Mouse (Mus musculus) lung, postnatal 0 days (tissue): ENCODE data around the gene G6pdx. TPM values are rescaled to one million over a fixed set of nuclear protein-coding genes. Genes with fewer than 3 reads are reported as not detected.

Source experiments
- ATAC-seq: fragments of 200-750 bp; cut with Nextera tagmentation; 2 replicates; pipeline ENCODE4 v1.8.0; 2017; ENCODE audit warnings: moderate library complexity
- DNase-seq: peaks from one replicate; pipeline ENCODE4 v3.0.0-alpha.2; 2016; ENCODE audit warnings: low spot score
- H3K27ac ChIP-seq: fragments of 300-500 bp; sonication (generic); 2 replicates; pipeline ENCODE4 v1.5.1; 2014; ENCODE audit warnings: antibody characterized with exemption, mild to moderate bottlenecking, low read length, mixed read lengths
- H3K27me3 ChIP-seq: fragments of 300-500 bp; sonication (generic); replicated peaks from 2 replicates; pipeline ENCODE4 v1.6.1; 2014; ENCODE audit warnings: low read length, mixed read lengths; ENCODE audit not compliant: insufficient read depth
- H3K36me3 ChIP-seq: fragments of 300-500 bp; sonication (generic); 2 replicates; pipeline ENCODE4 v1.6.1; 2014; ENCODE audit warnings: low read length, mixed read lengths; ENCODE audit not compliant: insufficient read depth
- H3K4me1 ChIP-seq: fragments of 300-500 bp; sonication (generic); 2 replicates; pipeline ENCODE4 v1.6.1; 2014; ENCODE audit warnings: antibody characterized with exemption, low read depth, low read length, mixed read lengths; ENCODE audit not compliant: insufficient read depth
- H3K4me2 ChIP-seq: fragments of 300-500 bp; sonication (generic); replicated peaks from 2 replicates; pipeline ENCODE4 v1.6.1; 2014; ENCODE audit warnings: low read depth, mild to moderate bottlenecking, low read length, moderate library complexity, mixed read lengths
- H3K4me3 ChIP-seq: fragments of 300-500 bp; sonication (generic); 2 replicates; pipeline ENCODE4 v1.5.1; 2014; ENCODE audit warnings: low read depth, low read length
- H3K9ac ChIP-seq: fragments of 300-500 bp; sonication (generic); replicated peaks from 2 replicates; pipeline ENCODE4 v1.6.1; 2014; ENCODE audit warnings: low read depth, mild to moderate bottlenecking
- H3K9me3 ChIP-seq: fragments of 300-500 bp; sonication (generic); 2 replicates; pipeline ENCODE4 v1.6.1; 2016; ENCODE audit warnings: low read length, mixed read lengths
- CTCF ChIP-seq: IDR thresholded peaks from 2 replicates; pipeline ENCODE4 v1.5.1; 2016; ENCODE audit warnings: antibody characterized with exemption, mild to moderate bottlenecking
- EP300 ChIP-seq: IDR thresholded peaks from 2 replicates; pipeline ENCODE4 v1.6.1; 2016; ENCODE audit warnings: antibody characterized with exemption, mild to moderate bottlenecking, control low read depth
- WGBS: fragments of 180-500 bp; shearing (Covaris S2); extraction: QIAGEN DNeasy Blood & Tissue Kit; methylation state at CpG from one replicate; pipeline ENCODE4 v1.1.7; 2014; 5-methylcytosine and 5-hydroxymethylcytosine counted together
- polyA plus RNA-seq: library from polyadenylated mRNA; unstranded; fragments of >200 nt; fragmentation: Nextera tagmentation; extraction: Ambion mirVana; gene quantifications from 2 replicates; pipeline ENCODE4 v1.2.1, GENCODE M21; 2015

The G6pdx gene
- polyA plus RNA-seq, 1 experiment from 2014 or later: 27.6 TPM

GRCm38 (mm10) chrX:74392535-74393443, 36.2 kb downstream of the G6pdx start, which contains the start of the genes Fam3a and Ikbkg:
Fam3a (minus strand) TSS chrX:74393272.
Ikbkg (plus strand) TSS chrX:74393290.
- Histone ChIP-seq H3K27ac (peak within 1 kb of the TSS; percentile 93), H3K4me2 (peak within 1 kb of the TSS; percentile 55), H3K27me3 (no peaks in the 10 kb centered on the region), H3K4me3 (peak within 1 kb of the TSS; percentile 46), H3K9ac (peak within 1 kb of the TSS; percentile 66), H3K36me3 (no peaks in the 10 kb centered on the region), H3K4me1 (0 out of 2 replicates have a peak, but pooled peaks cover 3% of the 10 kb centered on the region), H3K9me3 (no peaks in the 10 kb centered on the region)
- peak; percentile 72 for TF ChIP-seq CTCF
- no peak for TF ChIP-seq EP300
- 17% methylated on average over 29 of the region's 30 CpGs for WGBS
- peak; percentile 100 for ATAC-seq
- DNase-seq: peak; percentile 96

DNA sequence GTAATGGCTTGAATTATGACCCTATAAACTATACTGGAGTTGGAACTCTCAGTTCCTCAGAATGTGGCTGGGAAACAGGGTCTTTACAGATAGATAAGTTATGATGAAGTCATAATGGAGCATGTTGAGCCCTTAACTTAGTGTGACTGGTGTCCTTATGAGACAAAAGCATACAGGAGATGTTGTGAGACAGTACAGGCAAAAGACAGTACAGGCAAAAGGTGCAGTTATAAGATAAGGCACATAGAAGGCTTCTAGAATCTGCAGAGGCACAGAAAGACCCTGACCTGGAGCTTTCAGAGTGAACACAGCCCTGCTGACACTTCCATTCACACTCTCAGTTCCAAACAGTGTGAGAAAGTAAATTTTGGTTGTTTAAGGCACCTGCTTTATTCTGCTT, 40.8 kb downstream of the G6pdx start:
- Histone ChIP-seq H3K4me1 (no peaks in the 10 kb centered on the region), H3K9ac (no peak overlapping the region), H3K9me3 (no peaks in the 10 kb centered on the region), H3K27ac (no peak overlapping the region), H3K27me3 (no peaks in the 10 kb centered on the region), H3K36me3 (no peaks in the 10 kb centered on the region), H3K4me3 (no peak overlapping the region), H3K4me2 (no peak overlapping the region)
- TF ChIP-seq EP300 (no peak), CTCF (no peak)
- ATAC-seq (no peak), DNase-seq (no peak)

GRCm38 (mm10) chrX:74384451-74384850, 44.5 kb downstream of the G6pdx start:
- Histone ChIP-seq H3K36me3 (no peaks in the 10 kb centered on the region), H3K4me1 (no peaks in the 10 kb centered on the region), H3K9ac (no peak overlapping the region), H3K4me2 (no peak overlapping the region), H3K4me3 (no peak overlapping the region), H3K27ac (no peak overlapping the region), H3K27me3 (no peaks in the 10 kb centered on the region), H3K9me3 (no peaks in the 10 kb centered on the region)
- DNase-seq (no peak), ATAC-seq (no peak)
- TF ChIP-seq EP300 (no peak), CTCF (no peak)
- WGBS: 78% methylated on average over 2 of the region's 2 CpGs

DNA sequence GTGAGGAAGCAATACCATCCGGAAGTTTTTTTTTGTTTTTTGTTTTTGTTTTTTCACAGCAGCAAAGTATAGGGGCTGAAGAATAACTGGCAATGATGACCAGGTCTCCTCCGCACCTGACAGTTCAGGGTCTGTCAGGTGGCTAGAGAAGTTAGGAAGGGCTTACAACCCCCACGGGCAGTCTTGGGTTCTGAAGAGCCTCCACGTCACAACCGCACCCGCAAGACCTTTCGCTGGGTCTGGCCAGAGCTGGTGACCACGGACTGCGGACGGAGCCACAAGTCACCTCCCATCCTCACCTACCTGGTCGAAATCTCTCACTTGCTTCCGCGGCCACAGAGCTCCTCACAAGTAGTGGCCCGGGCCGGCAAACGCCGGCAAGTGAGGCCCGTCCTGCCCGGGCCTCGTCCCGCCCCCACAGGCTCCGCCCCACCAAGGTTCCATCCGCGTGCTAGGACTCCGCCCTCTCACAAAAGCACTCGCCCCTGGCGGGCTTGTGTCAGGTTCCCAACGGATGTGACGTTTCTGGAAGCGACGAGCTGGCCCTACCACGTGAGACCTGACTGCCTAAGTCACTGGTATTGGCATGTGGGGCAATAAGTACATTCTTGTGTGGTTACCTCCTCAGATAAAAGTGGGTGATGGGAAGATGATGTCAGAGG, 56.0 kb downstream of the G6pdx start, which contains the start of the genes Ubl4a and Slc10a3:
Gene Ubl4a (minus strand): TSS at position 331 of the 662 bp plus-strand sequence.
Gene Slc10a3 (minus strand): TSS at position 462 of the 662 bp plus-strand sequence.
- no peaks in the 10 kb centered on the region for H3K9me3 ChIP-seq
- no peaks in the 10 kb centered on the region for H3K27me3 ChIP-seq
- 13% methylated on average over 32 of the region's 32 CpGs for WGBS
- no peak for TF ChIP-seq CTCF
- TF ChIP-seq EP300: no peak
- no peaks in the 10 kb centered on the region for H3K36me3 ChIP-seq
- peak within 1 kb of the TSS; percentile 45 for H3K4me3 ChIP-seq
- peak within 1 kb of the TSS; percentile 38; the same call in 1 of the 2 replicates for H3K27ac ChIP-seq
- H3K4me2 ChIP-seq: peak within 1 kb of the TSS; percentile 58
- ATAC-seq: peak; percentile 93
- peak within 1 kb of the TSS; percentile 43; the same call in 1 of the 2 replicates for H3K9ac ChIP-seq
- DNase-seq: peak; percentile 96
- H3K4me1 ChIP-seq: no peaks in the 10 kb centered on the region

- Histone ChIP-seq H3K36me3 (no peaks in the 10 kb centered on the region), H3K4me1 (no peaks in the 10 kb centered on the region), H3K4me3 (peak overlapping the region; percentile 59), H3K27ac (peak overlapping the region; percentile 72), H3K9ac (peak overlapping the region; percentile 66), H3K4me2 (peak overlapping the region; percentile 63), H3K9me3 (no peaks in the 10 kb centered on the region), H3K27me3 (no peaks in the 10 kb centered on the region)
- TF ChIP-seq CTCF (peak; percentile 53), EP300 (no peak)
- ATAC-seq (peak; percentile 81), DNase-seq (peak; percentile 75)
- 12% methylated on average over 34 of the region's 49 CpGs for WGBS
Measured at GRCm38 (mm10) chrX:74368209-74368909, 60.6 kb downstream of the G6pdx start.
